Mouse (Mus musculus) CH12F3 (cell line): ENCODE data around the gene Eps8.

Experiments used
- in situ Hi-C: fragments of 300-500 bp; cut with MboI; formaldehyde crosslinking; loops from 2 replicates; pipeline ENCODE4 v1.14.3; 2020; ENCODE audit warnings: low sequenced_read_pairs

Gene Eps8

DNA sequence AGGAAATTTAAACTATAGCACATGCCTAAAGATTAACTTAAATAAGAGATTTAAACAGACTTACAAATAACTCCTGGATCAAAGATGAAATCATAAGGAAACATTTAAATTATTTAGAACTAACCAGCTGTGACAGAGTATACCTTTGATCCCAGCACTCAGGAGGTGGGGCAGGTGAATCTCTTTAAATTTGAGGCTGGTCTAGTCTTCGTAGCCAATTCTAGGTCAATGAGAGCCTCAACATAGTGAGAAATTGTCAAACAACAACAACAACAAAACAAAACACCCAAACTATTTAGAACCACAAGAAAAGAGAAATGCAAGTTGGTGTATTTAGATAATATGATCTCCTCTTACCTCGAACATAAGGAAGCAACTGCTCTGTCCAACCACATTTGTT lies at the start of gene Eps8:
Eps8 (minus strand) TSS at position 101 of the 400 bp plus-strand sequence.
- in situ Hi-C loops: no loop called here

DNA sequence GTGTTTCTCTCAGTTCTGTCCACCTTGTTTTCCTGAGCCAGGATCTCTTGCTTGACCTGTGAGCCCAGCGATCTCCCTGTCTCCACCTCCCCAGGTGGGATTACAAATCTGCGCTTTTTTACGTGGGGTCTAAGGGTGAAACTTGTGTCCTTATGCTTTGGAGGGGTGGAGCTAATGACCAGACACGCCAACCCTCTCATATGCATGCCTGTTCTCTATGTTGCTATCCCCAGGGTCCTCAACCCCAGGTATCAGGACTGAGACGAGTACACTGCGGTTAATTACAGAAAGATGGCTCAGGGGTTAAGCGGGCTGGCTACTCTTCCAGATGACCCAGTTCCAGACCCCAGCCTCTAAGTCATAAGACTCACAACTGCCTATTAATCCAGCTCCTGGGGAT lies 48.8 kb upstream of the Eps8 start:
- in situ Hi-C loops: loop anchor here (25.0 kb wide), 1 partner anchor 491 kb away; no protein-coding TSS in a partner anchor

- in situ Hi-C loops: loop anchor here (25.0 kb wide), 1 partner anchor 491 kb away; no protein-coding TSS in a partner anchor
Observed at GRCm38 (mm10) chr6:137702918-137703317, 48.2 kb upstream of the Eps8 start.

- in situ Hi-C loops: loop anchor here (25.0 kb wide), 1 partner anchor 490 kb away; no protein-coding TSS in a partner anchor
Observed at GRCm38 (mm10) chr6:137702186-137702585, 47.5 kb upstream of the Eps8 start.

DNA sequence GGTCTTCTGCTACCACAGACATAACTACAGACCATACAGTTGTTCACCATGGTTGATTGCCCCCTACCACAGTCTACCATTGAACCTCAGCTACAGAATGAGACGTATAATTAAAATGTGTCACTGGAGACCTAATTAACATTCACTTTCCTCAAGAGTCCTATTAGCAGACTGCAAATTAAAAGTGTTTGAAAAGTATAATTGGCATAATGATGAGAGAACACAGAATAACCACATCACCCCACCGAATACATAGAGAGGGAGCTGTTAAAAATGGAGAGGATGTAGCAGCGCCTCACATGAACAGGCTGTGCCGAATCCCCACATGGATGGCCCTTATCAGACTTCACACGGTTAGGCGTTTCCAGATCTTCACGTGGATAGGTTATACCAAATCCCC lies 44.8 kb upstream of the Eps8 start:
- in situ Hi-C loops: no loop called here

DNA sequence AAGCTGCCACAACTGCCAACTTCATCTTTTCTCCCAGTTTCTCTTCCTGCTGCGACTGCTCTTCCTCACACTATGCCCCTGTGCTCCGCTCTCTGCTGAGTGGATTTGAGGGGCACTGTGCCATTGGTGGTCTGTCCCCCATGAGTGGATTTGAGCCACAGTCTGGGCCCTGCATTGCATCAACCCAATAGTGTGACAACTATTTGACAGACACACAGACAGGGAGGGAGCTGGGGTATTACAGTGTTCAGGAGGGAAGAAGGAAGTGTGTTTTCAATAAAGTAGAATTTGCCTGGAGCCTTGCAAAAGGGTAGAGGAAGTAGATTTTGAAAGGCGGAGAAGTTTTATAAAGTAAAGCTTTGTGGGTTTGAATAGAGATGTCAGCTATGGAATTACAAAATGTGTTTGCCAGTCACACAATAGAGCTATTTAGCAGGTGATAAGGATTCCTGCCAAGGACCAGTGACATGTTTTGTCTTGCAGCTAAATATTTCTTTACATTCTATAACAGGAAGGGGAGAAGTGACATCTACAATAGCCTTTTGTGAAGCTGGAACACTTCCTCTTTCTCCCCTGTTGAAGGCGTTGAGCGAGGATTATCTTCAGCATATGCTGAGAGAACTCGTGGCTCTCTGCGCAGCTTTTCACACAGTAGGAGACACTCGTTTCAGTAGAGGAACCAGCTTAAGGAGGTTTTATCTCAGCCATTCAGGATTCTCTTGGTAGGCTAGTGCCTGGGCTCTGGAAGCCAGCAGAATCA lies 41.9 kb upstream of the Eps8 start:
- in situ Hi-C loops: no loop called here

GRCm38 (mm10) chr6:137695046-137695445 lies 40.4 kb upstream of the Eps8 start:
- in situ Hi-C loops: no loop called here

DNA sequence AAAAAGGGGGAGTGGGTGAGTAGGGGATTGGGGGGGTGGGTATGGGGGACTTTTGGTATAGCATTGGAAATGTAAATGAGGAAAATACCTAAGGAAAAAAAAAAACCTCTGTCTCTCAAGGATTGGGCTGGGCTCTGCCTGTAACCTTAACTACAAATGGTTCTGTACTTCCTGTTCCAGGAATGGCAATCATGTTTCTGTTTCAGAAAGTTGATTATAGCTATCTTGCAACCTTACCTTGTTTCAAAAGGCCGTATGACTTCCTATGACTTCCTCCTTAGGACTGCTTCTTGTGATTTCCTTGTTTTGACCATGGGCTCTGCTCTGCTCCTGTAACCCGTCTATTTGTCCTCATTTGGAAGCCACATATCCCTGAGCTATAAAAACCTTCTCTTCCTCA lies 39.6 kb upstream of the Eps8 start:
- in situ Hi-C loops: no loop called here

DNA sequence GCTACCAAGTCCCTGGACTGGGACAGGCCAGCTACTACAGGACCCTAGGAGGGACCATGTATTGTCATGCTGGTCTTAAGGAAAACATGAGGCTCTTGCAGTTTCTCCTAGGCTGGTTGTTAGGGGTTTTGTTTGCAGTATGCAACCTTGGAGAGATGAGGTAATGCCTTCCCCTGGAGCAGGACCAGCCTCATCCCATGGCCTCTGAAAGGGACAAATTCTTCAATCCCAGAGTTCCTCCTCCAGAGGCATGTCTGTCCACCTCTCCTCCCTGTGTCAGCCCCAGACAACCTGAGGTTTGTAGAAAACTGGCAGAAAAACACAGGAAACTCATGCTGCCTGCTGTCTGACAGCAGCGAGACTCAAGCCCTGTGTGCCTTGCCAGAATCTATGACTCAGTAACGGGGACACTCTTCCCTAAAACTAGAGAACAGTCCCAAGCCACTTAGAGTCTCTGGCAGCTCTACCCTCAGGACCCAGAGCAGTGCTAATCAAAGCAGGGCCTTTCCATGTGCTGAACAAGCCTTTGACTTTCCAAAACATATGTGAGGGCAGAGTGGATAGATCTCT lies 36.0 kb upstream of the Eps8 start:
- in situ Hi-C loops: no loop called here

- in situ Hi-C loops: no loop called here
Observed at GRCm38 (mm10) chr6:137688506-137689105, 33.9 kb upstream of the Eps8 start.

DNA sequence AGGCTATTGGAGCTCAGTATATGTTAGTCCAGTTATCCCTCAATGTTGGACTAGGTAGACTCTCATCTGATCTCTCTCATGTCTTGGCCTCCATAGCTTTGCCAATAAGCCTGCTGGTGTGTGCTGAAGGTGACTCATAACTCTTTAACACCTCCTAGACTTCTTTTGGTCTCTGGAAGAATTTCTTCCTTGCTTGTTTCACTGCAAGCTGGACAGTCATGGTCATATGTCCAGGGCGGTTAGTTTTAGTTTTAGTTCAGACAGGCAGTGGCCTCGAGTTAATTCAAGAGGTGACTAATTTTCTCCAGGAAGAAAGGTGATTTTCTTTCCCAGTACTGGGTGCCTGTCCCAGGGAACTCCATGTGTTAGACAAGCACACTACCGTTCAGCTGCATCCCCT lies 33.4 kb upstream of the Eps8 start:
- in situ Hi-C loops: no loop called here

DNA sequence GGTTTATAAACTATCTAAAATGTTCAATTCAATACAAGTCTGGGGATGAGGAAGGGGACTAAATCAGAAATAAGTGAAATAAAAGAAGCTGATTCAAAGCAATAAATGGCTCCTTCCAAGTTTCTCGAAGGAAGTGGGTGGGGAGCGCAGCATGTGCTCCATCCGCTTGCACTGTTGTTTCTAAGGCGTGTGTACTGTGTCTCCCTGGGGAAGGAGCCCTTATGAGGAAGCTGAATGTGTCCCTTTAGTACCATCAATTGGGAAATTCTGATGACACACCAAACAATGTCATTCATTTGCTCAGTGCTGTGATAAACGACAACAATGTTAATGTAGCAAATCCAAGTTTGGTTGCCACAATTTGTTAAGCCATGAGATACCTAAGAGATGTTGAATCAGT lies 33.0 kb upstream of the Eps8 start:
- in situ Hi-C loops: no loop called here

GRCm38 (mm10) chr6:137682629-137683028 lies 28.0 kb upstream of the Eps8 start:
- in situ Hi-C loops: no loop called here

- in situ Hi-C loops: no loop called here
Observed at GRCm38 (mm10) chr6:137681000-137681399, 26.3 kb upstream of the Eps8 start.

DNA sequence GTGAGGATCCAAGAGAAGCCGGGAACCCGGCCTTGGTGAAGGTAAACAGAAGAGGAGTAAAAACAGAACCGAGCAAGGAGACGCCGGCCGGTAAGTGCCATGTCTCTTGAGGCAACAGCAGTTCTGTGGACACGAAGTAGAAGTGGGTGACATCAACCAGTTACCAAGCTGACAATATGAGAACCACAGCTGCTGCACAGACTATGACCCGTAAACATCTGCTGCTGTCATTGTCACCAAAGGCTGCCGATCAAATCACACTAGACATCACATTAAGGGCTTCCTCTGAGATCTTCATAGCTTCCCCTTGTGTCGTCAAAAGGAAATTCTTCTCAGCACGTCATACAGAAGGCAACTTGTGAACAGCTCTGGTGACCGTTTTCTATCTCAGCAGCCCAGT lies 21.9 kb upstream of the Eps8 start:
- in situ Hi-C loops: no loop called here

DNA sequence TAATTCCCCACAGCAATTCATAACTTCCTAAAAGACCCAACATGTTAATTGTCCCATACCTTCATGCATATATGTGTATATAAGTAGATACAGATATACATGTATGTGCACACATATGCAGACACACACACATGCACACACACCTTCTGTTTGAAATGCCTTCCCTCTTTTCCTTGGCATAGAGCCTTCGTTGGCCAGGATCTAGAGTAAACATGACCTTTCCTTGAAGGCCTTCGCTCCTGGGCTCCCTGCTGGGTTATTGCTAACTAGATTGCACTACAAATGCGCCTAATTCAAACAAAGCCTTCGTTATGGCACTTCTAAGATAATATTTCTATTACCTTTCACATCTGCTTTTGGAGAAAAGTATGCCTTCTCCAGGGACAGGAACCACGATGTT lies 20.9 kb upstream of the Eps8 start:
- in situ Hi-C loops: no loop called here

DNA sequence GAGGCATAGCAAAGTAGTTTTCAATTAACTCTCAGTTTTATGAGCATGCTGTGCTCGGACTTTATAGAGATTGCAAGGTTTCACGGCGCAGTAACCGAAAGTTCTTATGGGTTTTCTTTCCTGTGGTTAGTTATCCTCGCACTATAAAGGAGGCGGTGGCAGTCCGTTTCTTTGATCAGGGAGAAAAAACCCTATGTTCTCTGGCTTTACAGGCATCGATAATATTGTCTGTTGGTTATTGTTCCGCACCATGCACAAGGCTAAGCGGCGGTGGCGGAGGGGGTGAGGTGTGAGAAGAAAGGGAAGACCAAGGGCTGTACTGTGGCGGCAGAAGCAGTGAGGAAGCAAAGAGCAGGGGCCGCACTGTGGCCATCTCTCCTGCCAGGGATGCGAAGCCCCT lies 18.6 kb upstream of the Eps8 start:
- in situ Hi-C loops: no loop called here

DNA sequence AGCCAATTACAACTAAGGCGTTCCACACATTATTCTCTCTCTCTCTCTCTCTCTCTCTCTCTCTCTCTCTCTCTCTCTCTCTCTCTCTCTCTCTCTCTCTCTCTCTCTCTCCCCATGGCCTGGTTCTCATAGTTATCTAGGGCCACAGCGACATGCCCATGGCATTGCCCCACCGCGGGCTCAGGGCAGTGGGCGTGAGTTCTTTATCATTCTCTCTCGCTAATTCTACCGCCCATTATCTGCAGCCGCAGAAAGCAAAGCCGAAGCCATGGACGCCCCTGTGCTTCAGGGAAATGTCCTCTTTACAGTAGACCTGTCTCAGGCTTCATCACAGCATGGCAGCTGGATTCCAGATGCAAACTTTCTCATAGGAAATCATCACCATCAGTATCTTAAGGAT lies 16.9 kb upstream of the Eps8 start:
- in situ Hi-C loops: no loop called here

DNA sequence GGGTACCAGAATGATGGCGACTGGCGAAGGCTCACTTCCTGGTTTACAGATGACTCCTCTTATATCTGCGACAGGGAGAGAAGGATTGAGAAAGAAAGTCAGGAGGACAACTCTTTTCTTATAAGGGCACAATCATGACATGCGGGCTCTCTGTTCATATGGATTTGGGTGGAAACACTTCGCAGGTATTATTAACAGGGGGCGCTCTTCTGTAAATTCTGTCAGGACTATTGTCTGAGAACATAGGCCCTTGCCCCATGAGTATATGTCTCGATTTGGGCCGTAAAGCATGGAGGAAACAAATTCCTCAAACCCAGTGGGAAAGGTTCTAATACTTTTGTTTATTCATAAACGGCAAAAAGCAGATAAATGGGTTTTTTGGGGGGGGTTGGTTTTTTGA lies 16.1 kb upstream of the Eps8 start:
- in situ Hi-C loops: no loop called here

- in situ Hi-C loops: no loop called here
Observed at GRCm38 (mm10) chr6:137669876-137670275, 15.2 kb upstream of the Eps8 start.

GRCm38 (mm10) chr6:137669433-137669832 lies 14.8 kb upstream of the Eps8 start:
- in situ Hi-C loops: no loop called here

- in situ Hi-C loops: no loop called here
Observed at GRCm38 (mm10) chr6:137668331-137668730, 13.7 kb upstream of the Eps8 start.
